7 mouse cellular contexts compared by ENCODE assay signal in genomic region chr8:122550234-122550994, GRCm38 (mm10). TPM values are rescaled to one million over a fixed set of nuclear protein-coding genes. Genes with fewer than 3 reads are reported as not detected.
DNase-seq lines count a peak whose midpoint lies in the region; ATAC-seq and TF ChIP-seq lines count a peak whose summit lies in the region.

No protein-coding gene starts in this region.

- peak; percentile 38 for TF ChIP-seq POLR2A in embryonic fibroblast, embryonic 13.5 days (IDR thresholded peaks at IDR 0.05; ENCODE audit: low read depth, low read length)
- TF ChIP-seq POLR2A in limb, embryonic 14.5 days (IDR thresholded peaks at IDR 0.05; ENCODE audit: borderline replicate concordance, extremely low read depth, insufficient read depth, insufficient read length), result no peak

- peak overlapping the region; percentile 89 for H3K9ac ChIP-seq in limb, embryonic 14.5 days (ENCODE audit: low read depth, low read length, severe bottlenecking)

- peak overlapping the region; percentile 93 for H3K4me3 ChIP-seq in embryonic fibroblast, embryonic 13.5 days (ENCODE audit: insufficient read depth, low read length)
- peak overlapping the region; percentile 65 for H3K4me3 ChIP-seq in hindbrain, embryonic 10.5 days
- peak overlapping the region; percentile 73 for H3K4me3 ChIP-seq in limb, embryonic 14.5 days (replicated peaks; ENCODE audit: low read length)

- peak overlapping the region; percentile 85 for H3K27ac ChIP-seq in embryonic fibroblast, embryonic 13.5 days (ENCODE audit: insufficient read depth, low read length)
- H3K27ac ChIP-seq in hindbrain, embryonic 10.5 days, result peak overlapping the region; percentile 91
- peak overlapping the region; percentile 89 for H3K27ac ChIP-seq in limb, embryonic 14.5 days (replicated peaks; ENCODE audit: low read depth, low read length)

- TF ChIP-seq CTCF in embryonic fibroblast, embryonic 13.5 days (IDR thresholded peaks at IDR 0.05; ENCODE audit: borderline replicate concordance, insufficient read depth, low read length), result no peak

- 3% methylated on average over 52 of the region's 52 CpGs for WGBS in hindbrain, embryonic 10.5 days
- WGBS in limb, embryonic 14.5 days, result 3% methylated on average over 48 of the region's 52 CpGs

- no peaks in the 10 kb centered on the region for H3K36me3 ChIP-seq in hindbrain, embryonic 10.5 days
- H3K36me3 ChIP-seq in limb, embryonic 14.5 days (ENCODE audit: control insufficient read depth, insufficient read depth, low read length), result no peaks in the 10 kb centered on the region

- peaks cover 38% of the 10 kb centered on the region for H3K27me3 ChIP-seq in hindbrain, embryonic 10.5 days (ENCODE audit: insufficient read depth, poor library complexity, severe bottlenecking)
- H3K27me3 ChIP-seq in limb, embryonic 14.5 days (ENCODE audit: control insufficient read depth, insufficient read depth, low read length), result no peaks in the 10 kb centered on the region

- peak overlapping the region; percentile 88 for H3K4me2 ChIP-seq in limb, embryonic 14.5 days (replicated peaks; ENCODE audit: low read depth, low read length, severe bottlenecking)

- peaks cover 14% of the 10 kb centered on the region for H3K4me1 ChIP-seq in embryonic fibroblast, embryonic 13.5 days (ENCODE audit: control insufficient read depth, insufficient read depth, low read length)
- peaks cover 52% of the 10 kb centered on the region for H3K4me1 ChIP-seq in hindbrain, embryonic 10.5 days (replicated peaks)
- H3K4me1 ChIP-seq in limb, embryonic 14.5 days (ENCODE audit: control insufficient read depth, insufficient read depth, low read length), result peaks cover 39% of the 10 kb centered on the region

- H3K9me3 ChIP-seq in hindbrain, embryonic 10.5 days, result no peaks in the 10 kb centered on the region
- no peaks in the 10 kb centered on the region for H3K9me3 ChIP-seq in limb, embryonic 14.5 days (ENCODE audit: control insufficient read depth, low read length)

- DNase-seq in B cell, adult 2 months, result peak; percentile 58 to 60
- DNase-seq in Muller cell, postnatal 12 days (ENCODE audit: inconsistent ontology term), result peak; percentile 86
- DNase-seq in hindbrain, embryonic 10.5 days (ENCODE audit: low spot score), result peak; percentile 66
- peak; percentile 39 for DNase-seq in limb, embryonic 14.5 days (ENCODE audit: low spot score)
- DNase-seq in naive thymus-derived CD4-positive, alpha-beta T cell, adult 2 months (ENCODE audit: low read depth), result peak; percentile 65
- no peak for DNase-seq in right cerebral cortex, postnatal 14 days

- ATAC-seq in limb, embryonic 14.5 days (ENCODE audit: low FRiP score, low read depth), result peak; percentile 54

RNA-seq across cellular contexts. Expression of gene Piezo1, which starts 0.7 kb away (rescaled TPM):
- polyA plus RNA-seq in embryonic fibroblast, embryonic 13.5 days (2011; ENCODE audit: insufficient read length, low read depth, missing spikeins), result 146 and 158 TPM in 2 replicates
- polyA plus RNA-seq in hindbrain, embryonic 10.5 days (2016; fragmentation: Nextera tagmentation; extraction: Ambion mirVana), result 6.5 and 9.2 TPM in 2 replicates
- 93.3 and 120 TPM in 2 replicates for polyA plus RNA-seq in limb, embryonic 14.5 days (2012; rRNA removed)
- polyA plus RNA-seq in limb, embryonic 14.5 days (2014; fragmentation: Nextera tagmentation; extraction: Ambion mirVana), result 20.4 and 20.7 TPM in 2 replicates

RNA-seq across cellular contexts. Expression of gene Cdt1, which starts 17.4 kb away (rescaled TPM):
- 11.8 and 15.9 TPM in 2 replicates for polyA plus RNA-seq in embryonic fibroblast, embryonic 13.5 days (2011; ENCODE audit: insufficient read length, low read depth, missing spikeins)
- polyA plus RNA-seq in hindbrain, embryonic 10.5 days (2016; fragmentation: Nextera tagmentation; extraction: Ambion mirVana), result 56.0 and 64.3 TPM in 2 replicates
- polyA plus RNA-seq in limb, embryonic 14.5 days (2012; rRNA removed), result 79.0 and 103 TPM in 2 replicates
- 34.0 and 34.2 TPM in 2 replicates for polyA plus RNA-seq in limb, embryonic 14.5 days (2014; fragmentation: Nextera tagmentation; extraction: Ambion mirVana)

RNA-seq across cellular contexts. Expression of gene Aprt, which starts 26.3 kb away (rescaled TPM):
- 140 and 214 TPM in 2 replicates for polyA plus RNA-seq in embryonic fibroblast, embryonic 13.5 days (2011; ENCODE audit: insufficient read length, low read depth, missing spikeins)
- 237 and 268 TPM in 2 replicates for polyA plus RNA-seq in hindbrain, embryonic 10.5 days (2016; fragmentation: Nextera tagmentation; extraction: Ambion mirVana)
- 199 and 217 TPM in 2 replicates for polyA plus RNA-seq in limb, embryonic 14.5 days (2012; rRNA removed)
- polyA plus RNA-seq in limb, embryonic 14.5 days (2014; fragmentation: Nextera tagmentation; extraction: Ambion mirVana), result 348 and 382 TPM in 2 replicates
